Mouse (Mus musculus): Measurements from ENCODE around the gene Rbck1. TPM values are rescaled to one million over a fixed set of nuclear protein-coding genes. Genes with fewer than 3 reads are reported as not detected.

Gene Rbck1
- polyA plus RNA-seq, 1 experiment from 2014 or later, result 49.8 TPM

GRCm38 (mm10) chr2:152322198-152322597 lies 10.3 kb downstream of the Rbck1 start:
- no peaks in the 10 kb centered on the region for H3K27me3 ChIP-seq (ENCODE audit: control insufficient read depth, insufficient read depth, low read length)
- no peak overlapping the region for H3K27ac ChIP-seq (replicated peaks)
- no peak for TF ChIP-seq EP300 (optimal IDR thresholded peaks at IDR 0.05)
- no peaks in the 10 kb centered on the region for H3K9me3 ChIP-seq (ENCODE audit: control insufficient read depth, low read length)
- no peak overlapping the region for H3K4me3 ChIP-seq (ENCODE audit: low read depth, low read length)
- DNase-seq (ENCODE audit: low spot score) (no peak), ATAC-seq (ENCODE audit: low FRiP score, low TSS enrichment) (no peak)
- 91% methylated on average over 5 of the region's 6 CpGs for WGBS
- no peak overlapping the region for H3K4me2 ChIP-seq (replicated peaks; ENCODE audit: low read depth)
- peaks cover 34% of the 10 kb centered on the region for H3K36me3 ChIP-seq (ENCODE audit: control insufficient read depth, insufficient read depth, low read length)
- no peak overlapping the region for H3K9ac ChIP-seq (ENCODE audit: low read length)
- H3K4me1 ChIP-seq (replicated peaks; ENCODE audit: control insufficient read depth, insufficient read depth), result no peaks in the 10 kb centered on the region

- ATAC-seq (ENCODE audit: low FRiP score, low TSS enrichment), result no peak
- peaks cover 31% of the 10 kb centered on the region for H3K36me3 ChIP-seq (ENCODE audit: control insufficient read depth, insufficient read depth, low read length)
These were observed 10.9 kb downstream of the Rbck1 start for GRCm38 (mm10) chr2:152321558-152321957.

GRCm38 (mm10) chr2:152317054-152317453 lies 15.4 kb downstream of the Rbck1 start:
- Histone ChIP-seq H3K27me3 (ENCODE audit: control insufficient read depth, insufficient read depth, low read length) (no peaks in the 10 kb centered on the region), H3K4me1 (replicated peaks; ENCODE audit: control insufficient read depth, insufficient read depth) (no peaks in the 10 kb centered on the region), H3K4me3 (ENCODE audit: low read depth, low read length) (no peak overlapping the region), H3K4me2 (replicated peaks; ENCODE audit: low read depth) (no peak overlapping the region), H3K9me3 (ENCODE audit: control insufficient read depth, low read length) (no peaks in the 10 kb centered on the region), H3K9ac (ENCODE audit: low read length) (no peak overlapping the region), H3K36me3 (ENCODE audit: control insufficient read depth, insufficient read depth, low read length) (peaks cover 15% of the 10 kb centered on the region), H3K27ac (replicated peaks) (no peak overlapping the region)
- WGBS, result 74% methylated on average over 6 of the region's 6 CpGs
- TF ChIP-seq EP300 (optimal IDR thresholded peaks at IDR 0.05) (no peak), CTCF (IDR thresholded peaks at IDR 0.05; ENCODE audit: low read depth) (no peak)
- DNase-seq (ENCODE audit: low spot score), result no peak
- ATAC-seq (ENCODE audit: low FRiP score, low TSS enrichment), result no peak

More at GRCm38 (mm10) chr2:152321558-152321957, 10.9 kb downstream of the Rbck1 start:
- no peak for DNase-seq (ENCODE audit: low spot score)
- Histone ChIP-seq H3K9ac (ENCODE audit: low read length) (no peak overlapping the region), H3K4me2 (replicated peaks; ENCODE audit: low read depth) (no peak overlapping the region), H3K9me3 (ENCODE audit: control insufficient read depth, low read length) (no peaks in the 10 kb centered on the region), H3K4me1 (replicated peaks; ENCODE audit: control insufficient read depth, insufficient read depth) (no peaks in the 10 kb centered on the region), H3K4me3 (ENCODE audit: low read depth, low read length) (no peak overlapping the region), H3K27ac (replicated peaks) (no peak overlapping the region), H3K27me3 (ENCODE audit: control insufficient read depth, insufficient read depth, low read length) (no peaks in the 10 kb centered on the region)
- no peak for TF ChIP-seq EP300 (optimal IDR thresholded peaks at IDR 0.05)
- no peak for TF ChIP-seq CTCF (IDR thresholded peaks at IDR 0.05; ENCODE audit: low read depth)
- 76% methylated on average over 5 of the region's 5 CpGs for WGBS

- no peak for TF ChIP-seq CTCF (IDR thresholded peaks at IDR 0.05; ENCODE audit: low read depth)
- TF ChIP-seq EP300 (optimal IDR thresholded peaks at IDR 0.05), result no peak
- ATAC-seq (ENCODE audit: low FRiP score, low TSS enrichment), result no peak
- H3K27me3 ChIP-seq (ENCODE audit: control insufficient read depth, insufficient read depth, low read length), result no peaks in the 10 kb centered on the region
- peaks cover 19% of the 10 kb centered on the region for H3K36me3 ChIP-seq (ENCODE audit: control insufficient read depth, insufficient read depth, low read length)
- H3K4me3 ChIP-seq (ENCODE audit: low read depth, low read length), result no peak overlapping the region
- DNase-seq (ENCODE audit: low spot score), result no peak
- no peak overlapping the region for H3K4me2 ChIP-seq (replicated peaks; ENCODE audit: low read depth)
- 87% methylated on average over 6 of the region's 6 CpGs for WGBS
- no peak overlapping the region for H3K27ac ChIP-seq (replicated peaks)
- H3K9me3 ChIP-seq (ENCODE audit: control insufficient read depth, low read length), result no peaks in the 10 kb centered on the region
- no peaks in the 10 kb centered on the region for H3K4me1 ChIP-seq (replicated peaks; ENCODE audit: control insufficient read depth, insufficient read depth)
- no peak overlapping the region for H3K9ac ChIP-seq (ENCODE audit: low read length)
These were observed 18.5 kb downstream of the Rbck1 start for GRCm38 (mm10) chr2:152313926-152314325.

GRCm38 (mm10) chr2:152312996-152313395 lies 19.5 kb downstream of the Rbck1 start:
- no peaks in the 10 kb centered on the region for H3K27me3 ChIP-seq (ENCODE audit: control insufficient read depth, insufficient read depth, low read length)
- H3K4me3 ChIP-seq (ENCODE audit: low read depth, low read length), result no peak overlapping the region
- no peaks in the 10 kb centered on the region for H3K4me1 ChIP-seq (replicated peaks; ENCODE audit: control insufficient read depth, insufficient read depth)
- H3K4me2 ChIP-seq (replicated peaks; ENCODE audit: low read depth), result no peak overlapping the region
- H3K9me3 ChIP-seq (ENCODE audit: control insufficient read depth, low read length), result no peaks in the 10 kb centered on the region
- no peak for DNase-seq (ENCODE audit: low spot score)
- H3K36me3 ChIP-seq (ENCODE audit: control insufficient read depth, insufficient read depth, low read length), result peaks cover 24% of the 10 kb centered on the region
- no peak for ATAC-seq (ENCODE audit: low FRiP score, low TSS enrichment)
- WGBS, result 51% methylated on average over 7 of the region's 7 CpGs
- no peak overlapping the region for H3K9ac ChIP-seq (ENCODE audit: low read length)
- TF ChIP-seq CTCF (IDR thresholded peaks at IDR 0.05; ENCODE audit: low read depth) (no peak), EP300 (optimal IDR thresholded peaks at IDR 0.05) (no peak)
- no peak overlapping the region for H3K27ac ChIP-seq (replicated peaks)

GRCm38 (mm10) chr2:152307186-152307585 lies 25.3 kb downstream of the Rbck1 start:
- no peak overlapping the region for H3K4me2 ChIP-seq (replicated peaks; ENCODE audit: low read depth)
- no peak overlapping the region for H3K9ac ChIP-seq (ENCODE audit: low read length)
- H3K36me3 ChIP-seq (ENCODE audit: control insufficient read depth, insufficient read depth, low read length), result peaks cover 33% of the 10 kb centered on the region
- H3K9me3 ChIP-seq (ENCODE audit: control insufficient read depth, low read length), result no peaks in the 10 kb centered on the region
- H3K27me3 ChIP-seq (ENCODE audit: control insufficient read depth, insufficient read depth, low read length), result no peaks in the 10 kb centered on the region
- no peak overlapping the region for H3K27ac ChIP-seq (replicated peaks)
- 86% methylated on average over 3 of the region's 3 CpGs for WGBS
- H3K4me1 ChIP-seq (replicated peaks; ENCODE audit: control insufficient read depth, insufficient read depth), result no peaks in the 10 kb centered on the region
- ATAC-seq (ENCODE audit: low FRiP score, low TSS enrichment), result no peak
- no peak for DNase-seq (ENCODE audit: low spot score)
- TF ChIP-seq CTCF (IDR thresholded peaks at IDR 0.05; ENCODE audit: low read depth), result no peak
- TF ChIP-seq EP300 (optimal IDR thresholded peaks at IDR 0.05), result no peak
- H3K4me3 ChIP-seq (ENCODE audit: low read depth, low read length), result no peak overlapping the region

All from stomach, postnatal 0 days (tissue).